Mouse (Mus musculus) frontal cortex, adult 2 months (tissue): ENCODE results near the gene Eva1a. TPM values are rescaled to one million over a fixed set of nuclear protein-coding genes. Genes with fewer than 3 reads are reported as not detected.

Experiments
- DNase-seq, 2 experiments: peaks; one replicate each; pipeline ENCODE4 v3.0.0; 2022; ENCODE audit warnings: low spot score in 1 of 2; ENCODE audit errors: extremely low spot score in 1 of 2
- polyA plus RNA-seq: library from polyadenylated mRNA; depleted of rRNA; stranded (reverse); fragments of >200 nt; gene quantifications from 2 replicates; pipeline ENCODE4 v1.2.3, GENCODE M21; 2012

The Eva1a gene
- polyA plus RNA-seq, 1 experiment, result 15.4 TPM

DNA sequence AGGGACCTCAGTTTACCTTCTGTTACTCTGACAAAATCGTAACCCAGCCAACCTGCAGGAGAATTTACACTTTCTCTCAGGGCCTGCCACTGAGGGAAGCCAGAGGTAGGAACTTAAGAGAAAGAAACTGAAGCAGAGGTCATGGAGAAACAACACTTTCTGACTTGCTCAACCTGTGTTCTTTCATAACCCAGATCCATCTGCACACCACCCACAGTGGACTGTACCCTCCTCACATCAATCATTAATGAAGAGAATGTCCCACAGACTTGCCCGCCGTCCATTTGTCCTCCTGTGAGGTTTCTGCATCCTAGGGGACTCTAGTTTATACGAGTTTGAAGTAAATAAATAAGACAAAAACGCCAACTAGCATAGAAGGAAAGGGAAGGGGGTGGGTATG is 24.4 kb downstream of the Eva1a start:
- no peak for DNase-seq

DNA sequence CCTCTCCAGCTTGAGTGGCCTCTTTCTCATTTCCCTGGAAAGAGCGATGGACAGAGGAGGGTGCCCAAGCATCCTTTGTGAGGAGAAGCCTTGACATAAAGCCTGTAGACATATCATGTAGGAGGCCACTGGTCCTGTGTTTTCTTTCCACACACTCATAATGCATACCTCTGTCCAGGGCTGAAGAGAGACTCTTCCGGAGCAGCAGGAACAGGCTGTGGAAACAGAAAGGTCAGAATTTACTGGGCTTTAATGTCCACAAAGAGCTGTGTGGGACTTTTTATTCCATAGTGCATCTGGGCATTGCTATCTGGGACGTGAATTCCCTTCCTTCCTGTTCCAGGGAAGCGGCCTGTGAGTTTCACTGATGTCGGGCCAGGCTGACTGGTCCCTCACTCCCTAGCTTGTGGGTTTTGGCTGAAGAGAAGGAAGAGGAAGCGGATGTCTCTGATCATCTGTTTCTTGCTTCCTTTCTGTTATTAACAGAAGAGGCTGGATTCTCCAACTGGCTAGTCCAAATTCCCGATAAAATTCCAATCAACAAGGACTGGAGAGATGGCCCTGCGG is 25.8 kb downstream of the Eva1a start:
- DNase-seq, result no peak

DNA sequence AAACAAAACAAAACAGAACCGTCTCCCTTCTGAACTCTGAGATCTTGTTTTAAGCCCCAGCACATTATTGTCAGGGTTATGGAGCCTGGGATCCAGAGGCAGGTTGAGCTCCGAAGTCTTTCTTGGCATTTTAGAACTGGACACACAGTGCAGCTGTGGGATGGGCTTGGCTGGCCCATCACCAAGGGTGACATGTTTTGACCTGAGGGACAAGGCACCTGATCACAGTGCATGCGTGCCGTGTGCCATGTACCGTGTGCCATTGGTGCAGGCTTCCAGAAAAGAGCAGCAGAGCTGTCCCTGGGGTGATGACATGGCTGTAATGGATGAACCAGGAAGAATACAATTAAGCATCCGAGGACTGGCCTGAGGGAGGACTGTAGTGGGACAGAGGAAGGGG is 29.6 kb downstream of the Eva1a start:
- DNase-seq, result no peak

DNA sequence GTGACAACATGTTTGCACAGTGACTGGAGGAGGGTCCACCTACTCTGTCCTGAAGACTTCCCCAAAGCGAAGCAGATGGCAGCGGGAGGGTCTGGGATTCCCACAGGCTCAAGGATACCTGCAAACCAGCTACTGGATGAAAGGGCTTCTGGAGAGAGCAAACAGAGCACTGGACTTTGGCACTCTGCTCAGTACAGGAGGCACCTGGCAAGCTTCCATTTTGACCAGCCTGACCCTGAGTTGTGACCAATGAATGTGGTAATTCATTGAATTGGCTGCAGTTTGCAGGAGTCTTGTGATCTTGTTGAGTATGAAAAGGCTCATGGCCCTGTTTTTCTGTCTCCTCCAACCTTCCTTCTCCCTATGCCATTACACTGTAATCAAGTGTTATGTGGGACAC is 32.2 kb downstream of the Eva1a start:
- DNase-seq, result peak; percentile 20 to 48

DNA sequence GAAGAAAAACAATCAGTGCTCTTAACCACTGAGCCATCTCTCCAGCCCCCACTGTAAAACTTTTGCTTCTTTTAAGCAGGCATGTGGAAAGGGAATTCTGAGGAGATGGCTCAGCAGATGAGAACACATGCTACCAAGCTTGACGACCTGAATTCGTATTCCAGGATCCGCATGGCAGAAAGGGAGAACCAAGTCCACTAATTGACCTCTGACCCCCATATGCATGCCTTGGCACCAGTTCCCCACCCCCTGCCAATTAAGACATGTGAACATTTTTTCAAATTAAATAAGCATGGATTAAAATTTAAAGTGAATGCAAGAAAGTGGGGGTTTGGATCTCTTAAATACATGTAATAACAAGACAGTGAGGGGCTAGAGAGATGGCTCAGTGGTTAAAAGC is 32.7 kb downstream of the Eva1a start:
- DNase-seq, result no peak

DNA sequence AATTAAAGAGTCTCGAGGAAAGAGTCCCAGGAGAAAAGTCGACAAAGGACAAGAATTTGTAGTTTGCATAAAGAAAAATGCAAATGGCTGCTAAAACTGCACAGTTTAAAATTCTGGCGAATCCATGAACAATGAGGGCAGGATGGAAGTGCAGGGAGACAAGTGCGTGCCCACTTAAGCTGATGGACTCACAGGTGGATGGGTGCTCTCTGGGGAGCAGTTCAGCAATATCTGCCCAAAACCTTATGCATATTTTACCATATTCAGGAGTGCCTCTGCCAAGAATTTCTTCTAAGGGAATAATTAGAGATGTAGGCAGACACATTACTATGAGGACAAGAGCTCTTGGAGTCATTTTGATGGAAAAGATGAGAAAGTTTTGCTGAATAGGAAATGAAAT is 35.5 kb downstream of the Eva1a start:
- no peak for DNase-seq

DNA sequence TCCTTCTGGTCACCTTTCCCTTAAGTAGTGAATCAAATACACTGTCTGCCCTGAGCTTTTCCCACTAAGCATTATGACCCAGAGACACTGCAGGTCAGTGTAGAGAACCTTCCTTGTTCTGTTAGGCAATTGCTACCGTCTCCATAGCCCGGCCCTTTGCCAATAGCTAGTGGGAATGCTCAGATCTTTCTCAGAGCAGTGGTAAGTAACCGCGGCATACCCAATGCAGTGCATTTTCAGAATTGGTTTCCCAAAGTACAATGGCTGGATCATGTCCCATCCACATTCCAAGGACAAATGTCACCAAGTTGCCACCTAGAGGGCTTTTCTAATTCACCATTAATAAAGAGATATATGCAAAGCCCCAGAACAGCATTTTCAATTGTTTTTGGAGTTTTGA is 38.0 kb downstream of the Eva1a start:
- DNase-seq, result no peak

DNA sequence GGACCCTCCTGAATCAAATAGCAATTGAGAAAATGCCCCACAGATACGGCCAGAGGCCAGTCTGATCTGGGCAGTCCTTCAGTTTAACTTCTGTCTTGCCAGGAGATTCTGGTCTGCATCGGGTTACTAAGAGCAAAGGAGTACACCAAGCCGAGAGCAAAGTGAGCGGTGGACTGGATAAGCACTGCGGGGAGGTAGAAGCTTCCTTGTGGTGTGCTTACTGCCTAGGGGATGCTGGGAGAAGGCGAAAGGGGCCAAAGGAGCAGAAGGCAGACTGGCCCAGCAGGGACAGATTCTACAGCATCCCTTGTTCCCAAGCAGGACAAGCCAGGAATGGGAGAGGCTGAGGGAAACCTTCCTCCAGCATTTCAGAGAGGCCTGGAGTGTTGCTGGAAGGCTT is 42.8 kb downstream of the Eva1a start:
- no peak for DNase-seq

DNA sequence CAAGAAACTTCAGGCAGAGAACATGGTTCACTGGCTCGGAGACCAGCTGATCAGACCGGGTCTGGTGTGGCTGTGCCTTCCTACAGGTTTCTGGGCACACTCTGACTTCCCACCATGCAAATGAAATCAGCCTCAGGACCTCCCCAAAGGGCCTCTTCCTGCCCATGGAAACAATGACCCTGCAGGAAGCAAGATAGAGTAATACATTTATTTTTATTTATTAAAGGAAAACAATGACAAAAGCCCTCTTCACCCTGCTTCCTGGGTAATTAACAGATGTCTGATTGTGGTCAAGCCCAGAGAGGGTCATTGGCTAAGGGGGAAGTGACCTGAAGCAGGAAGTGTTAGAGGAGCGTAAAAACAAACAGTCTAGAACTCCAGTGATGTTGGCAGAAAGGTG is 43.4 kb downstream of the Eva1a start:
- DNase-seq, result no peak

DNA sequence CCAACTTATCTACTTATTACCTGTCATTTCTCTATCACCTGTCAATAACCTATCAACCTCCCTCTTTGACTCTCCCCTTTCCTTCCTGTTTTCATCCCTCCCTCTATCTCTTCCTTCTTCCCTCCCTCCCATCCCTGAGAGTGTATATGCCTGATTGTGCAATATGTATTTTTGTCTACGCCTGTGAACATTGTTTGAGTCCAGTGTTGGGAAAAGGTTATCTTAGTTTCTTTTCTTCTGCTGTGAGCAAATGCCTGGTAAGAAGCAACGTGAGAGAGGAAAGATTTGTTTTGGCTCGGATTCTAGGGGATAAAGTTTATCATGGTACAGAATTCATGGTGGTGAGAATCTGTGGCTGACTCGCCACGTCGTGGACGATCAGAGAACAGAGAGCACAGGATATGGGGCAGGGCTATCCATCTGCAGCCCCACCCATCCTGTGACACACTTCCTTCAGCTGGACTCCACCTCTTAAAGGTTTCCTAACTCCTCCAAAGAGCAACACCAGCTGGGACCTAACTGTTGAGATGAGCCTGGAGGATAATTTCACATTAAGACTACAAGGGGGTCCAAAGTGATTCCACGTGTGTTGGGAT is 44.6 kb downstream of the Eva1a start:
- DNase-seq, result no peak

DNA sequence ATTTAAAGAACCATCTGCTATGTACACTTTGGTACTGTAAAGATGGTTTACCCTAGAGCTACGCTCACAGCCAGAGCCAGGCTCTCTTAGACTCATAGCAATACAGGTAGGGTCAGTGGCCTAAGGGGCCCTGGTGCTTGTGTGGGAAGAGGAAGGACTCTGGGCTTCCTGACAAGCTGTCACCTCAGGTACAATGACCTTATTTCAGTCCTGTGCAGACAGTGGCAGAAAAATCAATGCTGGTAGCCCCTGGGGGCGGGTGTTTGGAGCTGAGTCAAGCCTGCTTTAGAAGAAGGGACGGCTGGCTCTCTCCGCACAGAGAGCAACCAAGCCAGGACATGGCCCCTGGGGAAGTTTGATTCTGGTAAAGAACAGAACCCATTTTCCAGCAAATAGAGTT is 47.3 kb downstream of the Eva1a start:
- no peak for DNase-seq

DNA sequence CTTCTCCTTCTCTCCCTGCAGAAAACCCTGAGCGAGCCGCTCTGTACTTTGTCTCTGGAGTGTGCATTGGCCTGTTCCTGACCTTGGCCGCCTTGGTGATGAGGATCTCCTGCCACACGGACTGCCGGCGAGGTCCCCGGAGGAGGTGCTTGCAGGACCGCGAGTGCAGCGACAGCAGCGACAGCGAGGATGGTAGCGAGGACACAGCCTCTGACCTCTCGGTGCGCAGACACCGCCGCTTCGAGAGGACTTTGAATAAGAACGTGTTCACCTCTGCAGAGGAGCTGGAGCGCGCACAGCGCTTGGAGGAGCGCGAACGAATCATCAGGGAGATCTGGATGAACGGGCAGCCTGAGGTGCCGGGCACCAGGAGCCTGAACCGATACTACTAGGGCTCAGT is 50.9 kb downstream of the Eva1a start:
- peak in 1 of 2 experiments; percentile 7 for DNase-seq

DNA sequence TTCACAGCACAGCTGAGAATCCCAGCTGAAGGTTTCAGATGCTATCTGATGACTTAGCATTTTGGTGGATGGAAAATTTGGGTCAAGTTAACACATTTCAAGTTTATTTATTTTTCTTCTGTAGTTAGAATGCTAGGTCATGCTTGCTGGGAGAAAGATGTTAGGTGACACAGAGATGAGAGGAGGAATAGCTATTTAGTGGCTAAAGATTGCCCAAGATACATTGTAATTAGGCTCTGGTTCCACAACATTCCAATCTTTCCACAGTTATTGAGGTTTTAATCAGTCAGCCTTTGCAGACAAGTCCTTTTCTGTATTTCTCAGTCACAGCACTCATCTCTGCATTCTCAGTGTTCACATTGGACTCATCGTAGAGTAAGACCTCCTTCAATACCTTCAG is 56.9 kb downstream of the Eva1a start:
- DNase-seq, result no peak

DNA sequence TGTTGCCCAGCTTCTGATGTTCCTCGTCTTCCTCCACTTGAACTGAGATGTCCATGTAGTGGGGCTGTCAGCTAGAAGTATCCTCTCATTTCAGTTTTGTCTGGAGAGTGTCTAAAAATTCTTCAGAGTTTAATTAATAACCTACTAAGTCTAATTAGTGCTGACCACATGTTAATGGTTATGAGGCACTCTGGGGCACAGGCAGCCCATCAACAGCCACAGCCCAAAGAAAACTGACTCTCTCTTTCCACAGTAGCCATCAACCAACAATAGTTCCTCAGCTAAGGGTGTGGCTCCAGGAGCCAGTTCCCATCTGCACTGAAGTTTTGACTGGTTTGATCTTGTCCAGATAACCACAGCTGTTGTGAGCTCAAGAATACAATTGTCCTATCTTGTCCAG is 57.6 kb downstream of the Eva1a start:
- DNase-seq, result no peak

DNA sequence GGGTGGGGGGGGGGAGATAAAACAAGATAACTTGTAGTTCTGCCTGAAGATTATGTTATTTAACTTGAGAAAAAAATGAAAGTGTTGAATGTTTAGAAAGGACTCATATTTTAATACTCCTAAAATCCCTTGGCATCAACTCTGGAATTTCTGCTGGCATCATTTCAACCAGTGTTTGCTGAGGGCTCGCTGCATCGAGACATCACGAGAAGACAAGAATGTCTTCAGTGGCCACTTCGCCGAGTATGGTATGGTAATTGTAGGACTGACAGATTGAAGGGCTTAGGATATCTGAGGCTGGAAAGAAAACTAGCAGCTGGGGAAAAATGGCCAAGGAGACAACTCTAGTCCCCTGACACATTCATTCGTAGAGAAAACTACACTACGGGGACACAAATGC is 69.6 kb downstream of the Eva1a start:
- DNase-seq, result no peak

DNA sequence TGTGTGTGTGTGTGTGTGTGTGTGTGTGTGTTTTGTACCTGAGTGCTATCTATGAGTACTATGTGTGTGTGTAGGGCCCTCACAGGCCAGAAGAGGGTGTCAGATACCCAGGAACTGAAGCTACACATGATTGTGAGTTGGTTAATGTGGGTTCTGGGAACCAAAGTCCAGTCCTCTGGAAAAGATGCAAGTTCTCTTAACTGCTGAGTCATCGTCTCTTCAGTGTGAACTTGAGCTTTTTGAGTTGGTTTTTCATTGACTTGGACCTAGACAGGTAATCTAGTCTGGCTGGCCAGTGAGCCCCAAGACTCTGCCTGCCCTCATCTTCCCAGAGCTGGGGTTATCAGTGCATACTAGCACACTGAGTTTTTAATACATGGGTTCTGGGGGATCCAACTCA is 70.3 kb downstream of the Eva1a start:
- DNase-seq, result no peak

DNA sequence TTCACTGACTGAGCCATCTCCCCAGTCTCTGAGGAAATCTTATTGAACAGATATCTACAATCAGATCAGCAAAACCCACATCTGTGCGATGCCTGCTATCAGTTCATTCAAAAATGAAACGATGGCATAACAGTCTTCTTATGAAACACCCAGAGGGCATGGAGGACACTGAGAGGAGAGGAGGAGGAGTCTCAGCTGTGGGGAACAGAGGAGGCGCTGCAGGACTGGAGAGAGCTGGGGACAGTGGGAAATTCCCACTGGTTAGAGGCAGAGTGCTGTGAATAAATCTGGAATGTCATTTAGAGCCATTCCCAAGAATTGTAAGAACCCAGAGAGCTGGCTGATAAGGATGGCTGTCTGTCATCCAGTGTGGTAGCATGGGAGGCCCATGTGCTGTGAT is 70.7 kb downstream of the Eva1a start:
- DNase-seq, result no peak

DNA sequence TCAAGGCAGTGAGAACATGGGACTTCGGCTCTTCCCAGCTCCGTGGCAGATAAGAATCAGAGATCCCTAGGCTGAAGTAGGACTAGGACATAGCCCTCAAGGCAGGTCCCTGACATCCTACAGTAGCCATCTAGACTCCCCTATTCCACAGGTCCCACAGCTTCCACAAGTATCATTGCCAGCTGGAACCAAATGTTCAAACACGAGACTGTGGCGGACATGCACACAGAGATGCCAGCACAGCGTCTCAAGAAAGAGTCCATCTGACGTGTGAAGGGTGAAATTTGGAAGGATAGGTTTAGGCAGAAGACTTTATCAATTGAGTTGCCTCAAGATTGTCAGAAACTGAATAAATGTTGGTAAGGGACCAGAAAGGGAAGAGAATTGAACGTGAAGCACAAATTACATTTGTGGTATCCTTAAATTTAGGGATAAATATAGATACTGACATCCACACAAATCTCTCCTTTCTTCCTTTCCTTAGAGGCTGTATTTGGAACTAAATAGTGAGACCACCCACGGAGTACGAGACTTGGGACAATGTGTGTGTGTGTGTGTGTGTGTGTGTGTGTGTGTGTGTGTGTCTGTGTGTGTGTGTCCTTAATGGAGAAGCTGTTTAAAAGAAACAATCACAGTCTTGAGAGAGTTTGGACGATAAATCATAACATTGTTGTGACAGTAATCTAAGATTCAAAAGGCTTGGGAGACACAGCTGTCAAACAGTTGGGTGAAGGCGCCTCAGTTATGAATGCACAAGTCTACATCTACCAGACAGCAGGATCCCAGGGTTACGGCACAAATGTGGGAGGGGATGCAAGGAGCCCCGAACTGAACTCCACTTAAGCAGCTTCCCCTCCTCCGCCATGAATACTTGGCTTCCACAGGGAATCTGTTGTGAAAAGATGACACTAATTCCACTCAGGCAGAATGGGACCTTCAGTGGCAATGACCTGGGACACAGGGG is 71.6 kb downstream of the Eva1a start:
- DNase-seq, result no peak

DNA sequence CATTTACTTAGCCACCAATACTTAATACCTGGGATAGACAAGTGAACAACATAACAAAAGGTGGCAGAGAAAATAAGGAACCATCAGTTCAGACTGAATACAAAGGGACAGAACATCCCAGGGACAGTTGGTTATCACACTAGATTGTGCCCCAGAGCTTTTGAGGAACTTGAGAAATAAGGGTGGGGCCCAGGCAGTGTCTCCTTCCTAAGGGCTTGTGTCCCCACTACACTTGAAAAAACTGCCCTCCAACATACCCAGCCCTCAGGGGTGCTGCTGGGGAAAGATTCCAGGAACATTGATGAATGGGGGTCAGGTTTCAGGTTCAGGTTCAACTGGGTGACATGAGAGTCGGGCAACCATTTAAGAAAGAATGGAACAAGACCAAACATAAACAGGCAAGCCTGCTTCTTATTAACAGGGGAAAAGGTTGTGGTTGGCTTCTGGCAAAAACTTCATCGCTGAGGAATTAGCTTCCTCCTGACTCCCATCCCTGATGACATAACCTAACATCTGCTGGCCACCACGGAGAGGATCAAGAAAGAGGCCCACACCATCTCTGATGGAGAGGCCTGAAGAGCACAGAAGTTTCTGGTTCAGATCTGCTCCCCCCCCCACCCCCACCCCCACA is 74.6 kb downstream of the Eva1a start:
- no peak for DNase-seq

DNA sequence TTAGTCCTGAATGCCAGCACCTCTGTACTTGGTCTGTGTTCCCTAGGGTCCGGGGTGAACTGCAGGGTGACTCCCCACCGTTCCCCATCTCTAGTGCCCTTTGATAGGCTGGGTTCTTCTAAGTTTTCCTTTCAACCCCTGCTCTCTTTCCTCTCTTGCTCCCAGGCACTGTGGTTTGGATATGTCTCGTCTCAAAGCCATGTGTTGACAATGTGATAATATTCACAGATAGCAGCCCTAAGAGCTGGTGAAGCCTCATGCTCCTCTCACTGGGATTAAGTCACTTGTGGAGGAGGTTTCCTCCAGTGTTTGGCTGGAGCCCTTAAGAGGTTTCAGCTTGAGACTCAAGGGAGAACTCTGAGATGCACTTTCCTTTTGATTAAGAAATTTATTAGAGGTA is 75.3 kb downstream of the Eva1a start:
- no peak for DNase-seq

DNA sequence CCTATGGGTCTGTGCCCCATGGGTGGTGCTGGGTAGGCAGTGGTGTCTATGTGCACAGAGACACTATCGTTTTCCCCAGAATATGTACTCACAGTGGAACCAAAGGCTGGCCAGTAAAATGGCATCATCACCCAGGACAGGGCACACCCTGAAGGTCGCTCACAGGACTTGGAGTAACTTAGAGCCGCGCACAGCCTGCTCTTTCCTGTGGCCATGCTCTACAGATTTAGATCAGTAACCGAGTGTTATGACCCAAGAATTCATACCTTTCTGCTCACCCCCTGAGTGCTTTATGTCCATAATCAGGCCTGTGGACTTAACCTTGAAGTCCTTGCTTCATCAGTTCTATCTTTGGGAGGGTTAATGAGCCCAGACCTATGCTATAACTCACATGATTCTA is 77.0 kb downstream of the Eva1a start:
- DNase-seq, result no peak
